ENCODE assay signal across 15 mouse cellular contexts in genomic region chr11:82225936-82226335, GRCm38 (mm10).
"Had no signal": no experiment of that assay in that cellular context is flagged by ENCODE, and none has a peak within 500 bp of the region (broad histone marks: within the 10 kb centered on the region; RNA-seq: fewer than 3 reads in every experiment).

No protein-coding gene starts in this region.

- H3K27ac ChIP-seq: kidney, postnatal 0 days; left cerebral cortex, adult 2 months; liver, embryonic 13.5 days; macrophage; stomach, embryonic 15.5 days had no signal

- H3K4me3 ChIP-seq: left cerebral cortex, adult 2 months; liver, embryonic 13.5 days; stomach, embryonic 15.5 days had no signal

- DNase-seq: kidney, adult 2 months; kidney, postnatal 36 days; layer of hippocampus, postnatal 36 days; liver, embryonic 13.5 days; lung, embryonic 14.5 days; right cerebral cortex, adult 18-20 months; right cerebral cortex, postnatal 14 days; spleen, adult 18-20 months; thymus, postnatal 25 days had no signal

- H3K4me1 ChIP-seq: liver, embryonic 13.5 days; stomach, embryonic 15.5 days had no signal

- H3K27me3 ChIP-seq: liver, embryonic 13.5 days; stomach, embryonic 15.5 days had no signal

- H3K9me3 ChIP-seq: liver, embryonic 13.5 days; stomach, embryonic 15.5 days had no signal

- H3K9ac ChIP-seq: liver, embryonic 13.5 days; lung, embryonic 14.5 days; stomach, embryonic 15.5 days had no signal

- H3K4me2 ChIP-seq: liver, embryonic 13.5 days; lung, embryonic 14.5 days; stomach, embryonic 15.5 days had no signal

- H3K36me3 ChIP-seq: liver, embryonic 13.5 days; stomach, embryonic 15.5 days had no signal

- ATAC-seq: intestine, postnatal 0 days; lung, postnatal 0 days had no signal
